Mouse (Mus musculus): ENCODE measurements around the gene Cyp2c38. TPM values are rescaled to one million over a fixed set of nuclear protein-coding genes. Genes with fewer than 3 reads are reported as not detected.
"Not testable (repeated sequence)": the region's sequence is repeated elsewhere in the genome, so short reads cannot be mapped to it uniquely, and the experiment has no call there.

Cyp2c38 gene
- not detected for polyA plus RNA-seq (2021)

DNA sequence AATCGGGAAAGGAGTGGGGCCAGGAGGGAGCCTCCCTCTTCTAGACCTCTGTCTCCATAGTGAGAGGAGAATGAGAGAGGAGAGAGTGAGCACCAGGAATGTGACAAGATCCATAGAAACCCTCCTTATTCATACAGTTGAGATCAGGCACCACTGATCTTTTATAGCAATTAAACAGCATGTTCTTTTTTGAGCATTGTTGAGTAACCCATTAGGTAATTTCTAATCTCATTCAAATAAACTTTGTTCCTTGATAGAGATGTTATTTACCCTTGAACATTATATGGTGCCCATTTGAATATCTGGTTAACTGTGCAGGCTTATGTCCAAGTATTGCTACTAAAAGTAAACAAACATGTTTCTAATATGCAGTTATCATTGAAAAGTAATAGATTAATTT is at the start of gene Cyp2c38:
Gene Cyp2c38 (minus strand): TSS at position 135 of the 400 bp plus-strand sequence.
- in situ Hi-C loops (cut with MboI; ENCODE audit: low pct_unique_long_range_greater_than_20kb): no loop called here
- H3K27me3 ChIP-seq: no peaks in the 10 kb centered on the region
- POLR2A ChIA-PET: no interaction called here
- CTCF ChIA-PET: no interaction called here
- ATAC-seq (no peak), DNase-seq (ENCODE audit: low read depth, low spot score) (no peak)
- no peak for TF ChIP-seq CTCF (IDR thresholded peaks at IDR 0.05)

GRCm38 (mm10) chr19:39510534-39510933 is 47.7 kb upstream of the Cyp2c38 start, which contains the start of gene Cyp2c39:
Gene Cyp2c39, plus strand, starts transcription at chr19:39510862.
- no peak for DNase-seq (ENCODE audit: low read depth, low spot score)

DNA sequence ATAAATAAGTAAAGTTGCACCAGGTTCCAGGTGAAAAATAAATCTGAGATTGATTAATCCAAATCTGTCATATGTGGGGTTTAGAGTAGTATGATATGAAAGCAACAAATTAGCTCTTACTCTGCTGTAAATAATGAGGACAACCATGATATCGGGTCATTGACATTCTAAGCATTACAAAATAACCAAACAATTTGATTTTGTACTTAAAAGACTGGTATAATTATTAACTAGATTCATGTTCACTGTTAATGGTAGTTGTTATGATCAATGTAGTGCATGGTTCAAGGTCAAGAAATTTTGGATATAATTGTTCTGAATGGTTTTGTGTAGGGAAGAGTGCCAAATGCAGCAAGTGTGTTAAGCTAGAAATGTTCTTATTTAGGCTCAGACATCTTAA is 46.7 kb upstream of the Cyp2c38 start:
- in situ Hi-C loops (cut with MboI; ENCODE audit: low pct_unique_long_range_greater_than_20kb): no loop called here
- POLR2A ChIA-PET: no interaction called here

More at GRCm38 (mm10) chr19:39510534-39510933, 47.7 kb upstream of the Cyp2c38 start, which contains the start of gene Cyp2c39:
- no peak for ATAC-seq
- H3K27me3 ChIP-seq: no peaks in the 10 kb centered on the region
- ChIA-PET CTCF (interaction anchor here (0.9 kb wide), 1 partner anchor 15 kb away, joined by 3 read pairs; no protein-coding TSS in a partner anchor), POLR2A (no interaction called here)
- in situ Hi-C loops (cut with MboI; ENCODE audit: low pct_unique_long_range_greater_than_20kb): no loop called here
- TF ChIP-seq CTCF (IDR thresholded peaks at IDR 0.05): no peak

DNA sequence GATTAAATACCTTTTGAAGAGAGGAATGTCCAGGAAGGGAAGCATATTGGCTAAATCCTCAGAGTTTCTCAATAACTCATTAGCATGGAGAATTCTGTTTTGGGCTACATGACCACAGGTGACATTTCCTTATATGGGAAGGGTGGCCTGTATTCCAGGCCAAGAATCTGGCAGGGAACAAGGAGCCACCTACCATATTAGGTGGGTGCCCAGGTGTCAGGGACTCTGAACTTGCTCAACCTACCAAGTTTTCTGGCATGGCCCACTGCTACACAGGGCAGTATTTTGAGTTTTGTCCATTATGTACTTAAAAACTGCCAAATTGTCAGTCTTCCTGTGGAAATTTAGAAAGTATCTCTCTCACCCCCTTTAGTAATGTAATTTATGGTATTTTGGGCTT is 43.5 kb upstream of the Cyp2c38 start:
- TF ChIP-seq CTCF (IDR thresholded peaks at IDR 0.05): no peak
- CTCF ChIA-PET: no interaction called here
- no peak for DNase-seq (ENCODE audit: low read depth, low spot score)
- in situ Hi-C loops (cut with MboI; ENCODE audit: low pct_unique_long_range_greater_than_20kb): no loop called here
- ATAC-seq: no peak
- POLR2A ChIA-PET: no interaction called here
- no peaks in the 10 kb centered on the region for H3K27me3 ChIP-seq

More for the DNA sequence above, 46.7 kb upstream of the Cyp2c38 start:
- no peak for TF ChIP-seq CTCF (IDR thresholded peaks at IDR 0.05)
- CTCF ChIA-PET: no interaction called here
- H3K27me3 ChIP-seq: no peaks in the 10 kb centered on the region
- no peak for DNase-seq (ENCODE audit: low read depth, low spot score)
- ATAC-seq: no peak

- POLR2A ChIA-PET; CTCF ChIA-PET; ATAC-seq; H3K27me3 ChIP-seq; in situ Hi-C loops (cut with MboI; ENCODE audit: low pct_unique_long_range_greater_than_20kb); DNase-seq (ENCODE audit: low read depth, low spot score): not testable (repeated sequence)
These were observed 21.1 kb upstream of the Cyp2c38 start for GRCm38 (mm10) chr19:39483961-39484360.

DNA sequence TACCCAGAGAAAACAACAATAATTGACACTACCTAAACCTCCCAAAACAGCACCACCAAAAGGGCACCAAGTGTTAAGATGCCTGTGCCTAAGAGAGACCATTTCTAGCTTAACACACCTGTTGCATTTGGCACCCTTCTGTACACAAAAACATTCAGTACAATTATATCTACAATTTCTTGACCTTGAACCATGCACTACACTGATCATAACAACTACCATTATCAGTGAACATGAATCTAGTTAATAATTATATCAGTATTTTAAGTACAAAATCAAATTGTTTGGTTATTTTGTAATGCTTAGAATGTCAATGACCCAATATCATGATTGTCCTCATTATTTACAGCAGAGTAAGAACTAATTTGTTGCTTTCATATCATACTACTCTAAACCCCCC is 1.0 kb upstream of the Cyp2c38 start:
- ATAC-seq (no peak), DNase-seq (ENCODE audit: low read depth, low spot score) (no peak)
- POLR2A ChIA-PET: no interaction called here
- no peak for TF ChIP-seq CTCF (IDR thresholded peaks at IDR 0.05)
- in situ Hi-C loops (cut with MboI; ENCODE audit: low pct_unique_long_range_greater_than_20kb): no loop called here
- no peaks in the 10 kb centered on the region for H3K27me3 ChIP-seq
- CTCF ChIA-PET: no interaction called here

Other genes with a start within 250 kb of the Cyp2c38 start
- not detected for gene Cyp2c29, start 193.7 kb downstream of the Cyp2c38 start, polyA plus RNA-seq (2021)
- not detected for gene Cyp2c39, start 47.8 kb upstream of the Cyp2c38 start, polyA plus RNA-seq (2021)
- not detected for gene Cyp2c67, start 186.0 kb upstream of the Cyp2c38 start, polyA plus RNA-seq (2021)